Mouse (Mus musculus): ENCODE data around the gene Sh3gl1. TPM values are rescaled to one million over a fixed set of nuclear protein-coding genes. Genes with fewer than 3 reads are reported as not detected.
"Not testable (repeated sequence)": the region's sequence is repeated elsewhere in the genome, so short reads cannot be mapped to it uniquely, and the experiment has no call there.

Gene Sh3gl1
- 27.9 and 30.1 TPM in 2 replicates for total RNA-seq (2017)

- ATAC-seq (replicated peaks; ENCODE audit: low read depth, poor library complexity, severe bottlenecking), result peak; percentile 78
Observed at GRCm38 (mm10) chr17:56036176-56036900, at the start of gene Sh3gl1. Gene Sh3gl1 (minus strand): TSS chr17:56036635.

- no peak for ATAC-seq (replicated peaks; ENCODE audit: low read depth, poor library complexity, severe bottlenecking)
Observed at GRCm38 (mm10) chr17:56080781-56081585, 44.5 kb upstream of the Sh3gl1 start.

- no peak for ATAC-seq (replicated peaks; ENCODE audit: low read depth, poor library complexity, severe bottlenecking)
Observed at GRCm38 (mm10) chr17:56079921-56080320, 43.5 kb upstream of the Sh3gl1 start.

GRCm38 (mm10) chr17:56078880-56079795 is 42.7 kb upstream of the Sh3gl1 start, which contains the start of gene Hdgfl2:
Gene Hdgfl2 (plus strand): TSS chr17:56079634.
- ATAC-seq (replicated peaks; ENCODE audit: low read depth, poor library complexity, severe bottlenecking), result peak; percentile 75

GRCm38 (mm10) chr17:56078361-56078760 is 41.9 kb upstream of the Sh3gl1 start:
- not testable (repeated sequence) for ATAC-seq (replicated peaks; ENCODE audit: low read depth, poor library complexity, severe bottlenecking)

- no peak for ATAC-seq (replicated peaks; ENCODE audit: low read depth, poor library complexity, severe bottlenecking)
Observed at GRCm38 (mm10) chr17:56077523-56077922, 41.1 kb upstream of the Sh3gl1 start.

GRCm38 (mm10) chr17:56074827-56075208 is 38.4 kb upstream of the Sh3gl1 start, which contains the start of gene Ubxn6:
Gene Ubxn6 (minus strand): TSS chr17:56075028.
- peak; percentile 45 for ATAC-seq (replicated peaks; ENCODE audit: low read depth, poor library complexity, severe bottlenecking)

GRCm38 (mm10) chr17:56074097-56074826 is 37.8 kb upstream of the Sh3gl1 start:
- ATAC-seq (replicated peaks; ENCODE audit: low read depth, poor library complexity, severe bottlenecking), result peak; percentile 44

- no peak for ATAC-seq (replicated peaks; ENCODE audit: low read depth, poor library complexity, severe bottlenecking)
Observed at GRCm38 (mm10) chr17:56072243-56072642, 35.8 kb upstream of the Sh3gl1 start.

- no peak for ATAC-seq (replicated peaks; ENCODE audit: low read depth, poor library complexity, severe bottlenecking)
Observed at GRCm38 (mm10) chr17:56071126-56071525, 34.7 kb upstream of the Sh3gl1 start.

GRCm38 (mm10) chr17:56069066-56069465 is 32.6 kb upstream of the Sh3gl1 start:
- ATAC-seq (replicated peaks; ENCODE audit: low read depth, poor library complexity, severe bottlenecking), result no peak

- no peak for ATAC-seq (replicated peaks; ENCODE audit: low read depth, poor library complexity, severe bottlenecking)
Observed at GRCm38 (mm10) chr17:56066451-56066850, 30.0 kb upstream of the Sh3gl1 start.

GRCm38 (mm10) chr17:56065715-56066114 is 29.3 kb upstream of the Sh3gl1 start:
- ATAC-seq (replicated peaks; ENCODE audit: low read depth, poor library complexity, severe bottlenecking), result not testable (repeated sequence)

GRCm38 (mm10) chr17:56062081-56062480 is 25.6 kb upstream of the Sh3gl1 start:
- no peak for ATAC-seq (replicated peaks; ENCODE audit: low read depth, poor library complexity, severe bottlenecking)

GRCm38 (mm10) chr17:56057381-56058120 is 21.1 kb upstream of the Sh3gl1 start:
- ATAC-seq (replicated peaks; ENCODE audit: low read depth, poor library complexity, severe bottlenecking), result no peak

GRCm38 (mm10) chr17:56055945-56056678 is 19.7 kb upstream of the Sh3gl1 start:
- no peak for ATAC-seq (replicated peaks; ENCODE audit: low read depth, poor library complexity, severe bottlenecking)

- ATAC-seq (replicated peaks; ENCODE audit: low read depth, poor library complexity, severe bottlenecking), result no peak
Observed at GRCm38 (mm10) chr17:56054938-56055337, 18.5 kb upstream of the Sh3gl1 start.

GRCm38 (mm10) chr17:56051369-56051768 is 14.9 kb upstream of the Sh3gl1 start:
- no peak for ATAC-seq (replicated peaks; ENCODE audit: low read depth, poor library complexity, severe bottlenecking)

All from common myeloid progenitor, adult 5-6 weeks (primary cell).